In genomic region chr2:65891590-65891989, GRCm38 (mm10) we compare ENCODE assay signal across 17 mouse cellular contexts. TPM values are rescaled to one million over a fixed set of nuclear protein-coding genes. Genes with fewer than 3 reads are reported as not detected.
"Had no signal": no experiment of that assay in that cellular context is flagged by ENCODE, and none has a peak within 500 bp of the region (broad histone marks: within the 10 kb centered on the region; RNA-seq: fewer than 3 reads in every experiment).

No protein-coding gene starts in this region.

- H3K4me1 ChIP-seq: limb, embryonic 12.5 days; lung, embryonic 15.5 days; megakaryocyte, embryonic 14.5 days had no signal

- H3K27ac ChIP-seq: kidney, postnatal 0 days; limb, embryonic 12.5 days; lung, embryonic 15.5 days; macrophage; stomach, postnatal 0 days had no signal

- ATAC-seq: liver, postnatal 0 days had no signal

- H3K4me3 ChIP-seq: limb, embryonic 12.5 days; lung, embryonic 15.5 days; megakaryocyte, embryonic 14.5 days had no signal

- H3K9me3 ChIP-seq: limb, embryonic 12.5 days; lung, embryonic 15.5 days had no signal

- H3K36me3 ChIP-seq: limb, embryonic 12.5 days; lung, embryonic 15.5 days had no signal

- H3K4me2 ChIP-seq: limb, embryonic 12.5 days; lung, embryonic 15.5 days; midbrain, embryonic 11.5 days had no signal

- H3K27me3 ChIP-seq: limb, embryonic 12.5 days; lung, embryonic 15.5 days; megakaryocyte, embryonic 14.5 days had no signal

- H3K9ac ChIP-seq: limb, embryonic 12.5 days; liver, postnatal 0 days; lung, embryonic 15.5 days had no signal

- DNase-seq: kidney, adult 8-10 months; kidney, postnatal 36 days; layer of hippocampus, adult 9-11 months; layer of hippocampus, postnatal 36 days; liver, postnatal 0 days; lung, postnatal 14 days; thymus, postnatal 4 days had no signal

RNA-seq across cellular contexts. Expression of gene Csrnp3, which starts 46.0 kb away (rescaled TPM):
- total RNA-seq: liver, adult 2 months; monocyte, adult 5-6 weeks; neutrophil, adult 5-6 weeks had no signal
- polyA plus RNA-seq: liver, adult 2 months; liver, postnatal 0 days; macrophage had no signal
